Mouse (Mus musculus) v-Abl transformed pro-B cells (cell line): Measurements from ENCODE around the gene Cpn1.

Source experiments
- in situ Hi-C, 2 experiments: fragments of 400-800 bp; cut with MboI; formaldehyde crosslinking; loops; one replicate each; pipeline ENCODE4 v1.15.1; 2025; ENCODE audit not compliant: unreplicated experiment in 2 of 2

Cpn1 gene

GRCm38 (mm10) chr19:43943076-43943475 lies 43.3 kb downstream of the Cpn1 start:
- in situ Hi-C loops: no loop called here

- in situ Hi-C loops: no loop called here
Measured at GRCm38 (mm10) chr19:43939769-43940689, 46.3 kb downstream of the Cpn1 start, which contains the start of gene Dnmbp. Dnmbp (minus strand) TSS chr19:43940191.

GRCm38 (mm10) chr19:43939171-43939768 lies 47.1 kb downstream of the Cpn1 start:
- in situ Hi-C loops: no loop called here

- in situ Hi-C loops: no loop called here
Measured at GRCm38 (mm10) chr19:43938355-43938754, 48.0 kb downstream of the Cpn1 start.

DNA sequence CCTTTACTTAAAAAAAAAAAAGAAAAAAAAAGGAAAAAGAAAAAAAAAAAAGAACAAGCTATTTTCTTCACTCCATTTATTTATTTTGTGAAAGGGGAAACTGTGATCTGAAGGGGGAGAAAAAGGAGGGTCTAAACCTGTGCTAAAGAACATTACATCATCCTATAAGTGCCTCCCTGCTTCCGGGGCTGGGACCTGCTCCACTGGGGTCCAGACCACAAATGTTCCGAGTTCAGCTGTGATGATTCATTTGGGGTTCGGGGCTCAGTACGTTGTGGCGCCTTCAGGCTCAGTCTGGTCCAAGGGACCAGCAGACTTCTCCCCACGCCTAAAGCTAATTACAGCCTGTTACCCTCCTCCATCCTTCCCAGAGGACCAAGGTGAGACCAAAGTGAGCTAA lies 55.4 kb downstream of the Cpn1 start:
- in situ Hi-C loops: no loop called here

DNA sequence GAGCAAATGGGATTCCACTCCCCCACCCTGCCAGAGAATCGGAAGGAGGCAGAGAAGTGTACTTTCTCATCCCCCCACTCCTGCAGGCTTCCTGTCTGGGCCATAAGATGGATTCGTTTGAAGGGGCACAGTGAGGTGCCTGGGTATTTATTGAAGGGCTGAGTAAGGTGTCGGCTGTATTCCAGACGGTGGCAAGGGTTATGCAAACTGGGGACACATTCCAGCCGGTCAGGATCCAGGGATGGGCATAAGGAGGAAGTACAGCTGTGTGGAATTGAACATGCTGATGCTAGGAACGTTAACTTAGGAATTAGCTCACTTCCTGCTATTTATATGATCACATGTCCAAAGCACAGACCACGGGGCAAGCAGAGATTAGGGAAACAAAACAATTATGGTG lies 56.0 kb downstream of the Cpn1 start:
- in situ Hi-C loops: no loop called here

- in situ Hi-C loops: no loop called here
Measured at GRCm38 (mm10) chr19:43929869-43930268, 56.5 kb downstream of the Cpn1 start.

DNA sequence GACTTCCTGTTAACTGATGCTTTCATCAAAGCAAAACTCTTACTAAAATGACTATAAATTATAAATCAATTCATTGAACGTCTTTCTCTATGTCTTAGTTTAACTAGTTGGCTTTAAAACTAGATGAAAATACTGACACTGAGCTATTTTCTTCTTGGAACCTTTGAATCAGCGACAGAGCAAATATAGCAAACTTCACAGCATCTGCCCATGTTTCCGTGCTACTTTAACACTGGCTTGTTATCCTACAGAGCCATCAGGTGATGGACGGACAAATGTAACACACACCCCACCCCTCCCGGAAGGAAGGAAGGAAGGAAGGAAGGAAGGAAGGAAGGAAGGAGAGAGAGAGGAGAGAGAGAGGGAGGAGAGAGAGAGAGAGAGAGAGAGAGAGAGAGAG lies 58.4 kb downstream of the Cpn1 start:
- in situ Hi-C loops: no loop called here

DNA sequence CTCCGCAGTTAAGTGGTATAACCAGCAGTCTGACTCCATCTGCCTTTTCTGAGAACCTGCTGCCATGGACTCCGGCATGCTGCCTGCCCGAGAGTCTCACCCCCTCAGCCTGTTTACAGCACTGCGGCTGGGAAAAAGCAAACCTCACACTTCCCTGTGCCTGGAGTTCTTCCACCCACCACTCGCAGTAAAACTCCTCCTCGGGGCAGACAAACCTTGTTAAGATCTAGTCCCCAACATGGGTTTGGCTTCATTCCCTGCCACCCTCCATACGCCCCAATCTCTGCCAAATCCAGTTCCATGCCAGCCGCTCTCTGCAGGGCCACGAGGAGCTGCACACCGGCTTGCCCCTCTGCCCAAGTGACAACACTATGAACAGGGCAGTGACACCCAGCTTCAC lies 59.3 kb downstream of the Cpn1 start:
- in situ Hi-C loops: no loop called here

- in situ Hi-C loops: no loop called here
Measured at GRCm38 (mm10) chr19:43926141-43926987, 60.0 kb downstream of the Cpn1 start.

DNA sequence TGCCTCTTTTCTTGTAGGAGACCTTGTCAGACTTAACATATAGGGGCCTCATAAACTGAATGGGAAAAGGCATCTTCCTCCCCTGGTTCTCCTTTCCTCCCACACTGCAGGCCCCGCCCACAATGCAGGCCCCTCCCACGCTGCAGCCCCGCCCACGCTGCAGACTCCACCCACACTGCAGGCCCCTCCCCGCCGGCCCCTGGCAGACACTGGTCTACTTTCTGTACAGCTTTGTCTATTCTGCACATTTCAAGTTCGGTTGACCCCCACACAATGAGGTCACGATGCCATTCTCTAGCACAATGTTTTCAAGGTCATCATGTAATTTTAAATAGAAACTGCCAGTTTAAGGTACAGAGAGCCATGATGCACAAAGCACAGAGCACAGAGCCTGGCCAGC lies 62.0 kb downstream of the Cpn1 start:
- in situ Hi-C loops: no loop called here

- in situ Hi-C loops: no loop called here
Measured at GRCm38 (mm10) chr19:43922963-43923362, 63.4 kb downstream of the Cpn1 start.

DNA sequence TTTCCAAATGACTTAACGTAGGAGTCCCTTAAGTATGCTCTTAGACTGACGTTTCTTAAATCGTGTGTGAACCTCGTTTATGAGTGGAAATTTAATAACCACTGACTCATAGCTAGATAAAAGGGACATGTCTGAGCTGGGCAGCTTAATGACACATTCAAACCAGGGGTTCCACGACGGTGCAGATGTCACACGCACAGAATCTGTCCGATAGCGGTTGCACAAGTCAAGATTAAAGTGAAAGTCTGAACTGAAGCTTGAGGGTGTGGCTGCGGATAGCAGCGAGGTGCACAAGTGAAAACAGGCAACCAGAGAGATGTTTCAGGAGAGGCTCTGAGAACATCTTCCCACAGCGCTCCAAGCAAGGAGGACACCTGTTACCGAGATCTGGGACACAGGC lies 64.9 kb downstream of the Cpn1 start:
- in situ Hi-C loops: no loop called here

DNA sequence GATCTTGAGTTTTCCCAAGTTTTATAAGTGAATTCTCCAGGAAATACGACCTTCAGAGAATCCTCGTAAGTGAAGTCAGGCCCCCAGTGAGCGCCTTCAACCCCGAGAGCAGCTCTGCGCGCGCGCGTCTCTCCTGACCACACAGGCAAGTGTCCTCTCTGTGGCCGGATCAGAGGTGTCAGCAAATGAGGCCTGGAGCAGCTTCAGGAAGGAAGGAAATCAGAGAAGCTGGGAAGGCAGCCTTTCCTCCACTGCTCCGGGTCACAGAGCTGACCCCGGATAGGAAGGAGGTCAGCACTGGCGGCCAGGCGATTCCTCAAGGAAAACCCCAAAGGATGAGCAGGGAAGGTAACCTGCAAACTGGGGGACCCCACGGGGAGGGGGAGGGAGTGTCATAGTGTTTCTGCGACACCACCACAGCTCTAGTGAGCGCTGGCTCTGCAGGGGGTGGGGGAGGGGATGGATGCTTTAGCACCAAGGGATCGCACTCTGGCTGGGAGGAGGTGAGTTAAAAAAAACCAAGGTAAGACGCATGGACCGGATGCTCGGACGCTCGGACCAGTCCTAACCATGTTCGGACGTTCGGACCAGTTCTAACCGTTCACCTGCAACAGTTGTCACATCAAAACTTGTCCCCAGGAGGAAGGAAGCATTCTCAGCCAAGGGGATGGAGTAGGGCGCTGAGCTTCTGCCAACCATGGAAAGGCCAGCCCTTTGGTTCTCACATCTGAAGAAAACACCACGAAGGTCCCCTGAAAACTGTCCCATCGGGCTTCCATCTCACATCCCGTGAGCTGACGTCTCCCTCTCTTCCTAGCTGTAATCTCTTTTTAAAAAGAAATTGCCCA lies 65.7 kb downstream of the Cpn1 start:
- in situ Hi-C loops: no loop called here

- in situ Hi-C loops: no loop called here
Measured at GRCm38 (mm10) chr19:43919841-43920240, 66.5 kb downstream of the Cpn1 start.

- in situ Hi-C loops: no loop called here
Measured at GRCm38 (mm10) chr19:43918834-43919233, 67.5 kb downstream of the Cpn1 start.

GRCm38 (mm10) chr19:43917763-43918162 lies 68.6 kb downstream of the Cpn1 start:
- in situ Hi-C loops: no loop called here

GRCm38 (mm10) chr19:43917406-43917691 lies 69.0 kb downstream of the Cpn1 start:
- in situ Hi-C loops: no loop called here

DNA sequence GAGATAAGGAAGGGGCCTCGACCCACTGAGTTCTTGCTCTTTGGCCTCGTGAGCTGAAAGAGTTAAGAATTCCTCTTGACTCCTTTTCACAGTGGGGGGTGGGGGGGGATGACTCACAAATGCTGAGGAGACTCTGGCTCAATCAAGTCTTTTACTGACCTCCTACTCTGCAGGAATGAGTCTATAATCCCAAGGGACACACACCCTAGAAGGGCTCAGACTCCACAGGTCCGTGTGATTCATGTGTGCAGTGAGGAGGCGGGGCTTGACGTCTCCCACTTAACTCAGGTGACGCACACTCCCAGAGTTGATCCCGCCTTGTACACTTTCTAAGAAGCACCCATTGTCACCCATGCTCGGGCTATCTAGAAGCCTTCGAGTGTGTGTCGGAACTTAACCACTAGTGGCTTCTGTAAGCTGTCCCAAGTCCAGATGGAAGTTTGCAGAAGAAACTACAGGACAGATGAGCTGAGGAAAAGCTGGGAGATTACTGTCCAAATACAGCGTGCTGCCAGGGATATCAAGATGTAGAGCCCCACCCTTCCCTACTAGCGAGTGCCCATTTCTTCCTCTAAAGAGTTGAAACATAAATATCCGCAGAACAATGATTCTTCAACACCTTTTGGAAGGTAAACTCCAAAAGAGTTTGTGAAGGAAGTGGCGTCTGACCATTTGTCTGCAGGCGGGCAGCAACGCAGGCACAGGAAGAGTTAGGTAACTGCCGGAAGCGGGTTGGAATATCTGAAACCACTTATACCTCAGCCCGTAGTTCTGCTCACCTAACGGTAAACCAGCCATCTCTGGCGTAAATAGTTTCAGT lies 69.6 kb downstream of the Cpn1 start:
- in situ Hi-C loops: no loop called here

- in situ Hi-C loops: no loop called here
Measured at GRCm38 (mm10) chr19:43915431-43915830, 70.9 kb downstream of the Cpn1 start.
